Mouse (Mus musculus) embryo, embryonic 11.5 days (tissue): ENCODE results near the gene Fndc8.

Source experiments
- DNase-seq: peaks from one replicate; pipeline ENCODE4 v3.0.0-alpha.2; 2012; ENCODE audit warnings: low read depth, low spot score

The Fndc8 gene

GRCm38 (mm10) chr11:82869506-82870172 lies 22.3 kb upstream of the Fndc8 start:
- no peak for DNase-seq

GRCm38 (mm10) chr11:82870173-82871030 lies 21.5 kb upstream of the Fndc8 start:
- no peak for DNase-seq

GRCm38 (mm10) chr11:82871031-82871446 lies 20.9 kb upstream of the Fndc8 start, which contains the start of gene Rffl:
TSS of gene Rffl (minus strand) at chr11:82871210.
- DNase-seq, result peak; percentile 90

- no peak for DNase-seq
Observed at GRCm38 (mm10) chr11:82874924-82875323, 17.0 kb upstream of the Fndc8 start.

- DNase-seq, result no peak
Observed at GRCm38 (mm10) chr11:82875631-82876030, 16.3 kb upstream of the Fndc8 start.

GRCm38 (mm10) chr11:82877726-82878344 lies 14.1 kb upstream of the Fndc8 start:
- DNase-seq, result no peak

GRCm38 (mm10) chr11:82883180-82883579 lies 8.7 kb upstream of the Fndc8 start:
- DNase-seq, result no peak

GRCm38 (mm10) chr11:82886559-82886958 lies 5.4 kb upstream of the Fndc8 start:
- no peak for DNase-seq

- no peak for DNase-seq
Observed at GRCm38 (mm10) chr11:82888491-82888946, 3.4 kb upstream of the Fndc8 start.

GRCm38 (mm10) chr11:82889524-82890341 lies 2.2 kb upstream of the Fndc8 start:
- no peak for DNase-seq

GRCm38 (mm10) chr11:82890342-82890762 lies 1.6 kb upstream of the Fndc8 start, which contains the start of gene Rad51d:
TSS of gene Rad51d (minus strand) at chr11:82890614.
- peak; percentile 91 for DNase-seq

- no peak for DNase-seq
Observed at GRCm38 (mm10) chr11:82897478-82897877, 5.6 kb downstream of the Fndc8 start.

- no peak for DNase-seq
Observed at GRCm38 (mm10) chr11:82899720-82900119, 7.8 kb downstream of the Fndc8 start.

GRCm38 (mm10) chr11:82901606-82902310 lies 9.8 kb downstream of the Fndc8 start:
- DNase-seq, result no peak

- no peak for DNase-seq
Observed at GRCm38 (mm10) chr11:82904952-82905351, 13.0 kb downstream of the Fndc8 start.

- no peak for DNase-seq
Observed at GRCm38 (mm10) chr11:82905816-82906215, 13.9 kb downstream of the Fndc8 start.

GRCm38 (mm10) chr11:82907651-82908607 lies 16.0 kb downstream of the Fndc8 start, which contains the start of gene Nle1:
TSS of gene Nle1 (minus strand) at chr11:82908411.
- peak; percentile 87 for DNase-seq

- no peak for DNase-seq
Observed at GRCm38 (mm10) chr11:82908608-82908989, 16.7 kb downstream of the Fndc8 start.

- DNase-seq, result no peak
Observed at GRCm38 (mm10) chr11:82910250-82910649, 18.3 kb downstream of the Fndc8 start, which contains the start of gene Unc45b. TSS of gene Unc45b (plus strand) at chr11:82910550.
